Mouse (Mus musculus): ENCODE data around the gene Olfr466. TPM values are rescaled to one million over a fixed set of nuclear protein-coding genes. Genes with fewer than 3 reads are reported as not detected.
A peak's percentile ranks its signal among the peaks of the same experiment; 100 is the strongest.

The Olfr466 gene
- polyA plus RNA-seq, 1 experiment = not detected

- Histone ChIP-seq H3K36me3 (replicated peaks; ENCODE audit: low read length) (no peaks in the 10 kb centered on the region), H3K27me3 (replicated peaks) (no peaks in the 10 kb centered on the region), H3K4me1 (no peaks in the 10 kb centered on the region), H3K4me3 (replicated peaks) (no peak within 1 kb of the TSS), H3K9me3 (peaks cover 4% of the 10 kb centered on the region; the same call in 1 of the 2 replicates)
- no peak for TF ChIP-seq GATA1 (IDR thresholded peaks at IDR 0.05; ENCODE audit: borderline replicate concordance, low read length)
- TF ChIP-seq FLI1 (IDR thresholded peaks at IDR 0.05; ENCODE audit: low read length) = no peak
Observed at GRCm38 (mm10) chr13:65137789-65138188, 12.3 kb upstream of the Olfr466 start, which contains the start of gene Olfr465-ps1. Olfr465-ps1 (plus strand) TSS chr13:65138089.

DNA sequence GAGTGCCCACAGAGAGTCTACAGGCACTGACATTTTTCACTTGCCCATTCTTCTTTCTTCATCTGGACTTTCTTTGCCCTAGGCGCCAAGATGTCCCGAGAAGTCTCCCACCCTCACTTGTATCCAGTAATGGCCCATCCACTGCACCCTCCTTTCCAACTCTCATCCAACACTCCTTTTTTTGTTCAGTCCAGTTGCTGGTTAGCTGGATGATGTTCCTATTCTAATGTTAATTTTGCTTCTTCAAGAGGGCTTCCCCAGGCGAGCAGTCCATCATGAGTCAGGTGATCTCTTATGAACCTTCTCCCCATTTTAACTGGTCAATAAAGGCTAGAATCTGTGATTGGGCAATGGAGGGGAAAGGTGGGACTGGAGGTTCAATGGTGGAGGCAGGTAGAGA is 24.1 kb downstream of the Olfr466 start:
- Histone ChIP-seq H3K27me3 (replicated peaks) (peaks cover 6% of the 10 kb centered on the region), H3K9me3 (no peaks in the 10 kb centered on the region), H3K4me1 (peaks cover 12% of the 10 kb centered on the region), H3K36me3 (replicated peaks; ENCODE audit: low read length) (no peaks in the 10 kb centered on the region), H3K4me3 (replicated peaks) (no peak overlapping the region)
- TF ChIP-seq GATA1 (IDR thresholded peaks at IDR 0.05; ENCODE audit: borderline replicate concordance, low read length) = no peak

DNA sequence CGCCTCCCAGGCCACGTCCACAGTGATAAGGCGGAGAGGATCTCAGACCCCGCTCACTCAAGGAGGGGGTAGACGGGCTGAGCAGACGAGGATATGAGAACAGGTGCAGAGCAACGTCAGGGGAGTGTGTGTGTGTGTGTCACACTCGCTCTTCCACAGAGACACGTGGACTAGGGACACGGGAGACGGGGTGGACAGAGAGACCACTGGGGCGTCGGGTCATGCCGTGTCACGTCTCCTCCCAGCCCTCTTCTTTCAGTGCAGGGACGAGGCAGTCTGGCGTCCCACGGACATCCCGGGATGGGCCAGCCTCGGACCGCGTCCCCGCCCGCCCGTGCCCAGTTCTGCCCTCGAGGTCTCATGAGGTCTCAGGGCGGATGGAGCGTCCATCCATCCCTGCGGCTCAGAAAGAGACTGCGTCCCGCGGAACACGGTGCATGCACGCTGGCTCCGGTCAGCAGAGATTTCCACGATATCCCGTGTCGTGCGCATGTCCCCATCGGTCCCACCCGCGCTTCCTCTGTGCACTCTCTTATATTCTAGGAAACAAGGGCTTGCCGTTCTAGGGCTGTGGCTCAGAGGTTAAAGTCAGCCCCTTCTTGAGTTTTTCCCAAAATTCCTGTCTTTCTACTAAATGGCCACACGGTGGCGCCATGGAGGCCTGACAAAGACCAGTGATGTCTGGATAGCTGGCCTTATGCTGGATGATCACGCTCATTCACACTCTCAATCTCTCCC is 25.9 kb downstream of the Olfr466 start:
- Histone ChIP-seq H3K27me3 (replicated peaks) (peaks cover 6% of the 10 kb centered on the region), H3K4me1 (peaks cover 12% of the 10 kb centered on the region), H3K9me3 (no peaks in the 10 kb centered on the region), H3K4me3 (replicated peaks) (peak overlapping the region; percentile 91), H3K36me3 (replicated peaks; ENCODE audit: low read length) (no peaks in the 10 kb centered on the region)
- TF ChIP-seq GATA1 (IDR thresholded peaks at IDR 0.05; ENCODE audit: borderline replicate concordance, low read length) = no peak
- no peak for TF ChIP-seq FLI1 (IDR thresholded peaks at IDR 0.05; ENCODE audit: low read length)

- no peaks in the 10 kb centered on the region for H3K36me3 ChIP-seq (replicated peaks; ENCODE audit: low read length)
- H3K4me1 ChIP-seq = peaks cover 12% of the 10 kb centered on the region
- TF ChIP-seq FLI1 (IDR thresholded peaks at IDR 0.05; ENCODE audit: low read length) (no peak), GATA1 (IDR thresholded peaks at IDR 0.05; ENCODE audit: borderline replicate concordance, low read length) (no peak)
Observed at GRCm38 (mm10) chr13:65176472-65177091, 26.5 kb downstream of the Olfr466 start.

DNA sequence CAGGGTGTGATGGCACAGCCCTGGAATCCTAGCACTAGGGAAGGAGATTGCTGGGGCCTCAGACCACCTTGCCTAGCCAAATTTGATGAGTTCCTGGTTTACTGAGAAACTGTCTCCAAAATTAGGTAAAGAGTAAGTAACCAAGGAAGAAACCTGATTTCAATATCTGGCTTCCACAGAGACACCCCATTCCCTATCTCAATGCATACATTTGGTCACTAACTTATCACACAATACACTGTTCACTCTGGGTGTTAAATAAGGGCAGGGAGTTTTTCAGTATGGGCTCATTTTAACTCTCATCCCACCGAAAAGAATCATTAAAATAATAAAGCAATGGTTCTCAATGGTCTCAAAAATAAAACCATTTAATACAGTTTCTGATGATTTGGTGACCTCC is 50.6 kb downstream of the Olfr466 start:
- Histone ChIP-seq H3K36me3 (replicated peaks; ENCODE audit: low read length) (no peaks in the 10 kb centered on the region), H3K4me3 (replicated peaks) (no peak overlapping the region), H3K4me1 (no peaks in the 10 kb centered on the region), H3K27me3 (replicated peaks) (no peaks in the 10 kb centered on the region), H3K9me3 (no peaks in the 10 kb centered on the region)
- TF ChIP-seq GATA1 (IDR thresholded peaks at IDR 0.05; ENCODE audit: borderline replicate concordance, low read length) = no peak
- TF ChIP-seq FLI1 (IDR thresholded peaks at IDR 0.05; ENCODE audit: low read length) = no peak

More at GRCm38 (mm10) chr13:65176472-65177091, 26.5 kb downstream of the Olfr466 start:
- Histone ChIP-seq H3K4me3 (replicated peaks) (peak overlapping the region; percentile 91), H3K27me3 (replicated peaks) (peaks cover 6% of the 10 kb centered on the region), H3K9me3 (no peaks in the 10 kb centered on the region)

Other genes with a start within 250 kb of the Olfr466 start
- not detected in 2 replicates for gene Cntnap3, start 246.3 kb upstream of the Olfr466 start, polyA plus RNA-seq (2012; ENCODE audit: insufficient read depth, low replicate concordance)
- gene Spata31, start 232.8 kb upstream of the Olfr466 start, polyA plus RNA-seq (2012; ENCODE audit: insufficient read depth, low replicate concordance) = not detected in 2 replicates
- not detected in 2 replicates for gene Spata31d1c, start 117.2 kb upstream of the Olfr466 start, polyA plus RNA-seq (2012; ENCODE audit: insufficient read depth, low replicate concordance)
- 0.30 TPM in 1 of 2 replicates, not detected in the other for gene Prss47, start 97.5 kb upstream of the Olfr466 start, polyA plus RNA-seq (2012; ENCODE audit: insufficient read depth, low replicate concordance)
- gene Mfsd14b, start 37.3 kb upstream of the Olfr466 start, polyA plus RNA-seq (2012; ENCODE audit: insufficient read depth, low replicate concordance) = 3.2 TPM in 1 of 2 replicates, not detected in the other
- gene Olfr465-ps1, start 12.2 kb upstream of the Olfr466 start, polyA plus RNA-seq (2012; ENCODE audit: insufficient read depth, low replicate concordance) = 0.03 TPM in 1 of 2 replicates, not detected in the other
- not detected in 2 replicates for gene Nlrp4f, start 55.7 kb downstream of the Olfr466 start, polyA plus RNA-seq (2012; ENCODE audit: insufficient read depth, low replicate concordance)
- gene Gm10775, start 109.3 kb downstream of the Olfr466 start, polyA plus RNA-seq (2012; ENCODE audit: insufficient read depth, low replicate concordance) = 0.22 TPM in 1 of 2 replicates, not detected in the other
- gene Zfp369, start 128.6 kb downstream of the Olfr466 start, polyA plus RNA-seq (2012; ENCODE audit: insufficient read depth, low replicate concordance) = 1.6 and 6.1 TPM in 2 replicates

Measured in megakaryocyte, embryonic 14.5 days (primary cell).